Mouse (Mus musculus) small intestine, adult 2 months (tissue): Measurements from ENCODE around the gene Msh4.

ENCODE experiments used
- CTCF ChIP-seq: fragments of 200-500 bp; IDR thresholded peaks from 2 replicates; pipeline ENCODE4 v1.5.1; 2012; ENCODE audit warnings: low read depth, mild to moderate bottlenecking, control low read depth, inconsistent platforms, low read length, moderate library complexity, mixed read lengths; ENCODE audit not compliant: insufficient replicate concordance, insufficient read length; ENCODE audit errors: extremely low read depth
- POLR2A ChIP-seq: fragments of 200-500 bp; IDR thresholded peaks from 2 replicates; pipeline ENCODE4 v1.6.1; 2012; ENCODE audit warnings: low read depth, mild to moderate bottlenecking, control low read depth, inconsistent platforms, low read length, moderate library complexity

DNA sequence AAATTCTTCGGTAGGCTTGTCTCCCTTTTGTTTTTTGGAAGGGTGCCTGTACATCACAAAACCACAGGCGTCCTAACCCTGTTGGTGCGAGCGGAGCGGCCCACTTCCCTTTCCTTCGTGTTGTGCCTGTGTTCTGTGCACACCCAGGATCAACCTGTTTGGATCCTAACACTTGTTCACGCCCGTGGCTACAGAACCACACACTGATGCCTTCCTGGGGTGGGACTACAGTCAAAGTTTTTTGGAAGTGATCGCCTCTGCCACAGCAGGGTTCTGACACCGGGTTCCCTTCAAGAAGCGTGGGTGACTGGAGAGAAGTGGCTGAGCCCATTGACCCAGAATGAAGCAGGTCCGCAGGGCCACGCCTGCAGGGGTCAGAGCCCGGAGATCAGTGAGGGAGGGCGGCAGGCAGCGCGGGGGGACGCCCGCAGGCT, 38.0 kb upstream of the Msh4 start:
- TF ChIP-seq CTCF (no peak), POLR2A (no peak)
